Mouse (Mus musculus): ENCODE measurements at regions not wholly inside any gene's neighbourhood (a gene's known extent, or its start where the extent isn't known, plus 50 kb on each side); places are given as distances from the start of the nearest gene placed in this dataset.

GRCm38 (mm10) chr6:66224164-66224903 is 271.9 kb downstream of the 4930544G11Rik start:
- no peak for DNase-seq (ENCODE audit: low read depth, low spot score)

- no peak for DNase-seq (ENCODE audit: low read depth, low spot score)
Measured at GRCm38 (mm10) chr6:66236368-66236767, 284.0 kb downstream of the 4930544G11Rik start.

GRCm38 (mm10) chr6:66255378-66255777 is 279.8 kb upstream of the Mad2l1 start:
- DNase-seq (ENCODE audit: low read depth, low spot score) = no peak

- no peak for DNase-seq (ENCODE audit: low read depth, low spot score)
Measured at GRCm38 (mm10) chr6:66263429-66263828, 271.8 kb upstream of the Mad2l1 start.

GRCm38 (mm10) chr6:66263918-66264317 is 271.3 kb upstream of the Mad2l1 start:
- DNase-seq (ENCODE audit: low read depth, low spot score) = no peak

GRCm38 (mm10) chr6:66268427-66268826 is 266.8 kb upstream of the Mad2l1 start:
- DNase-seq (ENCODE audit: low read depth, low spot score) = no peak

GRCm38 (mm10) chr6:66271414-66272206 is 263.6 kb upstream of the Mad2l1 start:
- DNase-seq (ENCODE audit: low read depth, low spot score) = no peak

- DNase-seq (ENCODE audit: low read depth, low spot score) = no peak
Measured at GRCm38 (mm10) chr6:66272216-66272615, 263.0 kb upstream of the Mad2l1 start.

GRCm38 (mm10) chr6:66274737-66275136 is 260.5 kb upstream of the Mad2l1 start:
- no peak for DNase-seq (ENCODE audit: low read depth, low spot score)

- no peak for DNase-seq (ENCODE audit: low read depth, low spot score)
Measured at GRCm38 (mm10) chr6:66280701-66281100, 254.5 kb upstream of the Mad2l1 start.

- no peak for DNase-seq (ENCODE audit: low read depth, low spot score)
Measured at GRCm38 (mm10) chr6:66282566-66283115, 252.5 kb upstream of the Mad2l1 start.

- no peak for DNase-seq (ENCODE audit: low read depth, low spot score)
Measured at GRCm38 (mm10) chr6:66283521-66283920, 251.7 kb upstream of the Mad2l1 start.

- DNase-seq (ENCODE audit: low read depth, low spot score) = no peak
Measured at GRCm38 (mm10) chr6:66287607-66288006, 247.6 kb upstream of the Mad2l1 start.

GRCm38 (mm10) chr6:66289196-66289595 is 246.0 kb upstream of the Mad2l1 start:
- no peak for DNase-seq (ENCODE audit: low read depth, low spot score)

- no peak for DNase-seq (ENCODE audit: low read depth, low spot score)
Measured at GRCm38 (mm10) chr6:66291576-66291975, 243.6 kb upstream of the Mad2l1 start.

GRCm38 (mm10) chr6:66298056-66298455 is 237.1 kb upstream of the Mad2l1 start:
- no peak for DNase-seq (ENCODE audit: low read depth, low spot score)

GRCm38 (mm10) chr6:66300189-66300588 is 235.0 kb upstream of the Mad2l1 start:
- no peak for DNase-seq (ENCODE audit: low read depth, low spot score)

- DNase-seq (ENCODE audit: low read depth, low spot score) = no peak
Measured at GRCm38 (mm10) chr6:66344848-66345247, 190.3 kb upstream of the Mad2l1 start.

GRCm38 (mm10) chr6:66347356-66347755 is 187.8 kb upstream of the Mad2l1 start:
- no peak for DNase-seq (ENCODE audit: low read depth, low spot score)

- no peak for DNase-seq (ENCODE audit: low read depth, low spot score)
Measured at GRCm38 (mm10) chr6:66361130-66361529, 174.1 kb upstream of the Mad2l1 start.

- no peak for DNase-seq (ENCODE audit: low read depth, low spot score)
Measured at GRCm38 (mm10) chr6:66367263-66367662, 167.9 kb upstream of the Mad2l1 start.

- no peak for DNase-seq (ENCODE audit: low read depth, low spot score)
Measured at GRCm38 (mm10) chr6:66381279-66381934, 153.8 kb upstream of the Mad2l1 start.

All from retina, adult 2 months (tissue).